Mouse (Mus musculus) lung, embryonic 14.5 days (tissue): ENCODE results near the gene Lcn5. TPM values are rescaled to one million over a fixed set of nuclear protein-coding genes. Genes with fewer than 3 reads are reported as not detected.
"Not testable (repeated sequence)": the region's sequence is repeated elsewhere in the genome, so short reads cannot be mapped to it uniquely, and the experiment has no call there.

Experiments used
- ATAC-seq: fragments of 200-750 bp; cut with Nextera tagmentation; 2 replicates; pipeline ENCODE4 v1.8.0; 2017; ENCODE audit warnings: mild to moderate bottlenecking, moderate TSS enrichment, moderate library complexity; ENCODE audit not compliant: insufficient read depth
- DNase-seq: peaks from one replicate; pipeline ENCODE4 v3.0.0-alpha.2; 2015
- H3K27ac ChIP-seq: fragments of 300-500 bp; sonication (generic); 2 replicates; pipeline ENCODE4 v1.5.1; 2014; ENCODE audit warnings: low read depth, mild to moderate bottlenecking, moderate library complexity
- H3K27me3 ChIP-seq: fragments of 300-500 bp; sonication (generic); 2 replicates; pipeline ENCODE4 v1.6.1; 2014; ENCODE audit warnings: low read length, control low read depth; ENCODE audit not compliant: insufficient read depth
- H3K36me3 ChIP-seq: fragments of 300-500 bp; sonication (generic); 2 replicates; pipeline ENCODE4 v1.6.1; 2014; ENCODE audit warnings: control low read depth; ENCODE audit not compliant: insufficient read depth
- H3K4me1 ChIP-seq: fragments of 300-500 bp; sonication (generic); 2 replicates; pipeline ENCODE4 v1.6.1; 2014; ENCODE audit warnings: antibody characterized with exemption, control low read depth; ENCODE audit not compliant: insufficient read depth
- H3K4me2 ChIP-seq: fragments of 300-500 bp; sonication (generic); 2 replicates; pipeline ENCODE4 v1.6.1; 2014; ENCODE audit warnings: mild to moderate bottlenecking
- H3K4me3 ChIP-seq: fragments of 300-500 bp; sonication (generic); 2 replicates; pipeline ENCODE4 v1.5.1; 2014; ENCODE audit warnings: low read depth, low read length
- H3K9ac ChIP-seq: fragments of 300-500 bp; sonication (generic); 2 replicates; pipeline ENCODE4 v1.6.1; 2014
- H3K9me3 ChIP-seq: fragments of 300-500 bp; sonication (generic); 2 replicates; pipeline ENCODE4 v1.6.1; 2016; ENCODE audit warnings: low read depth, low read length, control low read depth
- CTCF ChIP-seq: IDR thresholded peaks from 2 replicates; pipeline ENCODE4 v1.5.1; 2016; ENCODE audit warnings: antibody characterized with exemption, low read depth
- WGBS: fragments of 180-500 bp; shearing (Covaris S2); extraction: QIAGEN DNeasy Blood & Tissue Kit; methylation state at CpG from one replicate; pipeline ENCODE4 v1.1.7; 2014; 5-methylcytosine and 5-hydroxymethylcytosine counted together
- polyA plus RNA-seq: library from polyadenylated mRNA; unstranded; fragments of >200 nt; fragmentation: Nextera tagmentation; extraction: Ambion mirVana; gene quantifications from 2 replicates; pipeline ENCODE4 v1.2.1, GENCODE M21; 2014

Lcn5 gene
- polyA plus RNA-seq, 1 experiment from 2014 or later: not detected

DNA sequence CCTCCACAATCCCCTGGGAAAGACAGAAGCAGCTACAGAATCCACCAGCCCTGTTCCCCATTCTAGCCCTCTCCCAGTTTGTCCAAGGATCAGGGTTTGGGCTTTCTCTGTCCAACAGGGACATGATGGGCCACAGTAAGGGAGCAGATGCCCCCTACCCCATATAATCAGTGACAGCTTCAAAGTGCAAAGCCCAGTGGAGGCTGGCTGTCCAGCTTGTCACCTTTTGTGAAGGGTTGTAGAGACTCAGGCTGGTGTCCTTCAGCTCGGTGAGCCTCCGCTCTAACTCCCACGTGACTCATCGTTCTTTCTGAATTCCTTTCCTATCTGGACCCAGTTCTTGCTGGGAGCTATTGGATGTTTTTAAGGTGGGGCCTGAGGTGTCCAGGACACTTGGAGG lies 46.0 kb downstream of the Lcn5 start:
- H3K36me3 ChIP-seq: no peaks in the 10 kb centered on the region
- H3K9me3 ChIP-seq: no peaks in the 10 kb centered on the region
- no peaks in the 10 kb centered on the region for H3K27me3 ChIP-seq
- WGBS: 77% methylated on average over 4 of the region's 4 CpGs
- no peak for DNase-seq
- no peak overlapping the region for H3K4me2 ChIP-seq
- no peak for ATAC-seq
- no peak overlapping the region for H3K27ac ChIP-seq
- no peak for TF ChIP-seq CTCF
- no peaks in the 10 kb centered on the region for H3K4me1 ChIP-seq
- no peak overlapping the region for H3K9ac ChIP-seq
- H3K4me3 ChIP-seq: no peak overlapping the region

DNA sequence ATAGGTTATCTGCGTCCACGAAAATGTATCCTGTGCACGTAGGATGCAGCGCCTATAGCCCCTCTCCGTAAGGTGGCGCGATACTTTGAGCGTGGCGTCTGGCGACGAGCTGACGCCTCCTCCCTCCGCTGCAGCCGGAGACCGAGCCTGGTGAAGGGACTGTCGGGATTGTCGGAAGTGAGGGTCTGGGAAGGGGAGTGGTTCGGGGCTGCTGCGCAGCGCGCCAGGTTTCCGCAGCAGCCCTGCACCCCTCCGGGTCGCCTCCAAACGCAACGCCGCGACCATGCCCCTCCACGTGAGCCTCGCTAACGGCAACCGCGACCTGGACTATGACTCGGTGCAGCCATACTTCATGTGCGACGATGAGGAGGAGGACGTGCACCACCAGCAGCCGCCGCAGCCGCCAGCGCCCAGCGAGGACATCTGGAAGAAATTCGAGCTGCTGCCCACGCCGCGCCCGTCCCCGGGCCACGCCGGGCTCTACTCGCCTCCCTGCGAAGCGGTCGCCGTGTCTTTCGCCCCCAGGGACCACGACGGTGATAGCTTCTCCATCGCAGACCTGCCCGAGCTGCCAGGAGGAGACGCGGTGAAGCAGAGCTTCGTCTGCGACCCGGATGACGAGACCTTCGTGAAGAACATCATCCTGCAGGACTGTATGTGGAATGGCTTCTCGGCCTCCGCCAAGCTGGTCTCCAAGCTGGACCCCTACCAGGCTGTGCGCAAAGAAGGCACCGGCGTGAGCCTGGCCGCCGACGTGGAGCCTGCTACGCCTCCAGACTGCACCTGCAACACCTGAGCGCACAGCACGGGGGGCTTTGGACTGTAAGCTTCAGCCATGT lies 49.1 kb downstream of the Lcn5 start, which contains the start of gene Bmyc:
TSS of gene Bmyc (plus strand) at position 97 of the 839 bp plus-strand sequence.
- Histone ChIP-seq H3K4me1 (no peaks in the 10 kb centered on the region), H3K27me3 (no peaks in the 10 kb centered on the region), H3K27ac (peak within 1 kb of the TSS; percentile 76; the same call in 1 of the 2 replicates), H3K36me3 (no peaks in the 10 kb centered on the region), H3K4me3 (peak within 1 kb of the TSS; percentile 74), H3K9ac (peak within 1 kb of the TSS; percentile 73), H3K4me2 (peak within 1 kb of the TSS; percentile 90), H3K9me3 (no peaks in the 10 kb centered on the region)
- WGBS: under 1% methylated on average over 71 of the region's 78 CpGs
- peak; percentile 94 for ATAC-seq
- DNase-seq: peak; percentile 93
- TF ChIP-seq CTCF: peak; percentile 79

DNA sequence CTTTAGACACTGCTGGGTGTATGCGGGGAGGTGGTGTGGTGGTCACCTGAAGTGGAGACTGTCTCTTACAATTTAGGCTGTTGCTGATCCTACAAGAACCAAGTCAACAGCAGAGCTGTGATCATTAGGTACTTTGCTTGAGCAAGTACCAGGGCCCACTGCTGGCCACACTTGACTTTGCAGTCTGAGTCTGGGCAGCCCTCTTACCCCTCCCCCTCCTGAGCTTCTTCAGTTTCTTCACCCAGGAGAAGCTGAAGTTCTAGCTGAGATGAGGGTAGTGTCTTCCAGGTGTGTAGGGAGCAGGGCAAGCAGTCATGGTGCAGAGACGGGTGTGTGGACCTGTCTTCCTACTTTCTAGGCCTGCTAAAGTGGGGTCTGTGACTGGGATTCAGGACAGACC lies 50.4 kb downstream of the Lcn5 start:
- WGBS: 71% methylated on average over 2 of the region's 2 CpGs
- ATAC-seq: no peak
- H3K27ac ChIP-seq: no peak overlapping the region
- H3K4me2 ChIP-seq: peak overlapping the region; percentile 46
- peak; percentile 51 for TF ChIP-seq CTCF
- no peaks in the 10 kb centered on the region for H3K4me1 ChIP-seq
- DNase-seq: peak; percentile 54
- H3K4me3 ChIP-seq: peak overlapping the region; percentile 9; the same call in 1 of the 2 replicates
- H3K9ac ChIP-seq: no peak overlapping the region
- H3K27me3 ChIP-seq: no peaks in the 10 kb centered on the region
- no peaks in the 10 kb centered on the region for H3K9me3 ChIP-seq
- no peaks in the 10 kb centered on the region for H3K36me3 ChIP-seq

DNA sequence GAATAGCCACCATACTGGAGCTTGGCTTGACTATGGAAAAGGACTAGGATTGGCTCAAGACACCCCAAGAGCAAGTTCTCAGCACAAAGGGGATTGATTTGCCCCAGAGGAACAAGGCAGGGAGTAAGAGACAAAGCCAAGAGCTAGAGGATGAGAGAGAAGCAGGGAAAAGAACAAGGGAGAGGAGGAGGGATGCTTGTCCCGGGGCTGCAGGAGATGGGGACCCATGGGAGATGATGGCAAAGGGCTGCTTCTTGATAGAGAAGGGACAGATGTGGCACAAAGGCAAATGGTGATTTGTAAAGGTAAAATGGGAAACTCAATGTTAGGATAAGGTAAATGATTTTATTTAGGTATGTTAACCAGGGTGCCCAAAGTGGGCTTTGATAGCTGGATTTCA lies 51.3 kb downstream of the Lcn5 start:
- H3K9ac ChIP-seq, ATAC-seq, H3K4me2 ChIP-seq, H3K36me3 ChIP-seq, H3K27me3 ChIP-seq, H3K4me1 ChIP-seq, DNase-seq, H3K4me3 ChIP-seq, H3K9me3 ChIP-seq, H3K27ac ChIP-seq: not testable (repeated sequence)
- 89% methylated on average over 1 of the region's 1 CpGs for WGBS

DNA sequence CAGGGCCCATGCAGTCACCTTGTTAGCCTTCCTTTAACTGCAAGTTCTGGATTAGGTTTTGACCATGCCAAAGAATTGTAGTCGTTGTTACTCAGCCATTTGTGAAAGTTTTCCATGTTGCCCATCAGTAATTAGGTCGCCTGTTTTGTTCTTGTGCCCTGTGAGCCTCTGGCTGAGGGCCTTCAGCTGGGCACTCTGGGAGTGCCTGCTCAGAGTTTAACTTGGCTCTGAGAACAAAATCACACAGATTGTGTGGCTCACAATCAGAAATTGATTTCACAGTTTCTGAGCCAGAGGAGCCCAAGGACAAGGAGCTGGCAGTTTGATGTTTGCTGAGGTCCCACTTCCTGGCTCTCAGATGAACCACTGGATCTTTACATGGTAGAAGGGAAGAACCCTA lies 52.0 kb downstream of the Lcn5 start:
- not testable (repeated sequence) for H3K9me3 ChIP-seq, ATAC-seq, H3K4me1 ChIP-seq, H3K27ac ChIP-seq, H3K9ac ChIP-seq, H3K27me3 ChIP-seq, H3K4me3 ChIP-seq, H3K4me2 ChIP-seq, DNase-seq, H3K36me3 ChIP-seq
- 61% methylated on average over 2 of the region's 2 CpGs for WGBS

Other genes with a start within 250 kb of the Lcn5 start
- gene Fut7, start 234.7 kb upstream of the Lcn5 start, polyA plus RNA-seq: not detected in 2 replicates
- 3.9 and 4.6 TPM in 2 replicates for gene Abca2, start 229.2 kb upstream of the Lcn5 start, polyA plus RNA-seq
- gene Clic3, start 201.1 kb upstream of the Lcn5 start, polyA plus RNA-seq: 20.0 and 30.2 TPM in 2 replicates
- gene Paxx, start 196.9 kb upstream of the Lcn5 start, polyA plus RNA-seq: 15.8 and 23.5 TPM in 2 replicates
- 3.3 and 3.4 TPM in 2 replicates for gene Ptgds, start 187.9 kb upstream of the Lcn5 start, polyA plus RNA-seq
- gene Lcn12, start 164.0 kb upstream of the Lcn5 start, polyA plus RNA-seq: not detected in 2 replicates
- gene Fbxw5, start 157.2 kb upstream of the Lcn5 start, polyA plus RNA-seq: 75.8 and 77.7 TPM in 2 replicates
- 3.9 and 5.5 TPM in 2 replicates for gene C8g, start 156.2 kb upstream of the Lcn5 start, polyA plus RNA-seq
- 34.8 and 35.3 TPM in 2 replicates for gene Traf2, start 111.0 kb upstream of the Lcn5 start, polyA plus RNA-seq
- gene Edf1, start 100.1 kb upstream of the Lcn5 start, polyA plus RNA-seq: 282 and 295 TPM in 2 replicates
- 2.2 and 4.1 TPM in 2 replicates for gene Mamdc4, start 83.1 kb upstream of the Lcn5 start, polyA plus RNA-seq
- gene Phpt1, start 82.7 kb upstream of the Lcn5 start, polyA plus RNA-seq: 183 and 197 TPM in 2 replicates
- gene Ajm1, start 76.2 kb upstream of the Lcn5 start, polyA plus RNA-seq: 0.37 TPM in 1 of 2 replicates, not detected in the other
- gene Rabl6, start 49.4 kb upstream of the Lcn5 start, polyA plus RNA-seq: 75.5 and 85.7 TPM in 2 replicates
- 0.24 and 0.28 TPM in 2 replicates for gene Ccdc183, start 40.3 kb upstream of the Lcn5 start, polyA plus RNA-seq
- 21.9 and 26.0 TPM in 2 replicates for gene Tmem141, start 35.9 kb upstream of the Lcn5 start, polyA plus RNA-seq
- gene Fcna, start 29.9 kb upstream of the Lcn5 start, polyA plus RNA-seq: 1.8 and 2.9 TPM in 2 replicates
- 0.51 and 0.61 TPM in 2 replicates for gene Lcn8, start 4.8 kb upstream of the Lcn5 start, polyA plus RNA-seq
- not detected in 2 replicates for gene Lcn6, start 18.8 kb downstream of the Lcn5 start, polyA plus RNA-seq
- not detected in 2 replicates for gene Lcn10, start 24.8 kb downstream of the Lcn5 start, polyA plus RNA-seq
- gene Obp2a, start 42.1 kb downstream of the Lcn5 start, polyA plus RNA-seq: not detected in 2 replicates
- gene Bmyc, start 48.8 kb downstream of the Lcn5 start, polyA plus RNA-seq: 65.3 and 71.9 TPM in 2 replicates
- gene Obp2b, start 79.1 kb downstream of the Lcn5 start, polyA plus RNA-seq: not detected in 2 replicates
- not detected in 2 replicates for gene Lcn3, start 107.6 kb downstream of the Lcn5 start, polyA plus RNA-seq
- not detected in 2 replicates for gene Lcn11, start 119.1 kb downstream of the Lcn5 start, polyA plus RNA-seq
- not detected in 2 replicates for gene Gm13539, start 124.3 kb downstream of the Lcn5 start, polyA plus RNA-seq
- not detected in 2 replicates for gene Glt6d1, start 157.9 kb downstream of the Lcn5 start, polyA plus RNA-seq
- not detected in 2 replicates for gene Lcn9, start 165.2 kb downstream of the Lcn5 start, polyA plus RNA-seq
- gene Sohlh1, start 189.3 kb downstream of the Lcn5 start, polyA plus RNA-seq: not detected in 2 replicates
- gene Kcnt1, start 205.8 kb downstream of the Lcn5 start, polyA plus RNA-seq: 0.14 and 0.22 TPM in 2 replicates